Mouse (Mus musculus): ENCODE data around the gene Ralgps1. TPM values are rescaled to one million over a fixed set of nuclear protein-coding genes. Genes with fewer than 3 reads are reported as not detected.
"Not testable (repeated sequence)": the region's sequence is repeated elsewhere in the genome, so short reads cannot be mapped to it uniquely, and the experiment has no call there.

The Ralgps1 gene
- polyA plus RNA-seq, 1 experiment from 2014 or later, result 27.2 TPM

- Histone ChIP-seq H3K4me1 (peaks cover 48% of the 10 kb centered on the region), H3K27me3 (no peaks in the 10 kb centered on the region), H3K4me3 (no peak overlapping the region), H3K36me3 (ENCODE audit: poor library complexity, severe bottlenecking) (peaks cover 23% of the 10 kb centered on the region), H3K9me3 (replicated peaks) (no peaks in the 10 kb centered on the region), H3K9ac (no peak overlapping the region), H3K4me2 (no peak overlapping the region), H3K27ac (no peak overlapping the region)
- ATAC-seq, result no peak
- 82% methylated on average over 3 of the region's 3 CpGs for WGBS
Measured at GRCm38 (mm10) chr2:33343413-33343812, 27.9 kb downstream of the Ralgps1 start.

- Histone ChIP-seq H3K27me3 (no peaks in the 10 kb centered on the region), H3K27ac (no peak overlapping the region), H3K36me3 (ENCODE audit: poor library complexity, severe bottlenecking) (peaks cover 33% of the 10 kb centered on the region), H3K9me3 (replicated peaks) (no peaks in the 10 kb centered on the region), H3K4me3 (no peak overlapping the region), H3K9ac (no peak overlapping the region), H3K4me1 (peaks cover 42% of the 10 kb centered on the region), H3K4me2 (no peak overlapping the region)
- WGBS, result 80% methylated on average over 4 of the region's 4 CpGs
- ATAC-seq, result no peak
Measured at GRCm38 (mm10) chr2:33342148-33342547, 29.1 kb downstream of the Ralgps1 start.

GRCm38 (mm10) chr2:33335789-33336188 lies 35.5 kb downstream of the Ralgps1 start:
- Histone ChIP-seq H3K27me3 (no peaks in the 10 kb centered on the region), H3K4me3 (no peak overlapping the region), H3K4me2 (no peak overlapping the region), H3K4me1 (no peaks in the 10 kb centered on the region), H3K9ac (no peak overlapping the region), H3K36me3 (ENCODE audit: poor library complexity, severe bottlenecking) (peaks cover 65% of the 10 kb centered on the region), H3K27ac (no peak overlapping the region), H3K9me3 (replicated peaks) (0 out of 2 replicates have a peak, but pooled peaks cover 5% of the 10 kb centered on the region)
- ATAC-seq, result no peak

- Histone ChIP-seq H3K27ac (no peak overlapping the region), H3K4me2 (no peak overlapping the region), H3K27me3 (no peaks in the 10 kb centered on the region), H3K36me3 (ENCODE audit: poor library complexity, severe bottlenecking) (peaks cover 8% of the 10 kb centered on the region), H3K4me1 (no peaks in the 10 kb centered on the region), H3K9ac (no peak overlapping the region), H3K4me3 (no peak overlapping the region), H3K9me3 (replicated peaks) (no peaks in the 10 kb centered on the region)
- ATAC-seq, result no peak
- WGBS, result 86% methylated on average over 3 of the region's 3 CpGs
Measured at GRCm38 (mm10) chr2:33329622-33330021, 41.7 kb downstream of the Ralgps1 start.

- no peak for ATAC-seq
- WGBS, result 84% methylated on average over 1 of the region's 1 CpGs
Measured at GRCm38 (mm10) chr2:33328941-33329340, 42.3 kb downstream of the Ralgps1 start.

GRCm38 (mm10) chr2:33325359-33325758 lies 45.9 kb downstream of the Ralgps1 start:
- H3K27me3 ChIP-seq, result no peaks in the 10 kb centered on the region
- WGBS, result 75% methylated on average over 3 of the region's 3 CpGs
- no peak for ATAC-seq

More at GRCm38 (mm10) chr2:33328941-33329340, 42.3 kb downstream of the Ralgps1 start:
- no peak overlapping the region for H3K4me3 ChIP-seq
- peaks cover 8% of the 10 kb centered on the region for H3K36me3 ChIP-seq (ENCODE audit: poor library complexity, severe bottlenecking)
- no peaks in the 10 kb centered on the region for H3K9me3 ChIP-seq (replicated peaks)
- H3K27me3 ChIP-seq, result no peaks in the 10 kb centered on the region
- no peak overlapping the region for H3K9ac ChIP-seq
- no peak overlapping the region for H3K27ac ChIP-seq
- H3K4me1 ChIP-seq, result no peaks in the 10 kb centered on the region
- H3K4me2 ChIP-seq, result no peak overlapping the region

GRCm38 (mm10) chr2:33323799-33324595 lies 47.3 kb downstream of the Ralgps1 start:
- Histone ChIP-seq H3K4me3 (no peak overlapping the region), H3K27ac (no peak overlapping the region), H3K27me3 (no peaks in the 10 kb centered on the region), H3K9ac (no peak overlapping the region), H3K4me1 (no peaks in the 10 kb centered on the region), H3K4me2 (no peak overlapping the region), H3K9me3 (replicated peaks) (no peaks in the 10 kb centered on the region), H3K36me3 (ENCODE audit: poor library complexity, severe bottlenecking) (peaks cover 37% of the 10 kb centered on the region)
- no peak for ATAC-seq
- 89% methylated on average over 8 of the region's 8 CpGs for WGBS

More at GRCm38 (mm10) chr2:33325359-33325758, 45.9 kb downstream of the Ralgps1 start:
- H3K4me1 ChIP-seq, result no peaks in the 10 kb centered on the region
- H3K4me2 ChIP-seq, result no peak overlapping the region
- no peak overlapping the region for H3K27ac ChIP-seq
- no peak overlapping the region for H3K9ac ChIP-seq
- H3K9me3 ChIP-seq (replicated peaks), result no peaks in the 10 kb centered on the region
- no peak overlapping the region for H3K4me3 ChIP-seq
- H3K36me3 ChIP-seq (ENCODE audit: poor library complexity, severe bottlenecking), result peaks cover 32% of the 10 kb centered on the region

GRCm38 (mm10) chr2:33323043-33323625 lies 48.2 kb downstream of the Ralgps1 start:
- 89% methylated on average over 9 of the region's 9 CpGs for WGBS
- not testable (repeated sequence) for ATAC-seq

GRCm38 (mm10) chr2:33321641-33322040 lies 49.6 kb downstream of the Ralgps1 start:
- Histone ChIP-seq H3K27me3 (no peaks in the 10 kb centered on the region), H3K9ac (no peak overlapping the region), H3K9me3 (replicated peaks) (no peaks in the 10 kb centered on the region), H3K27ac (no peak overlapping the region), H3K4me2 (no peak overlapping the region), H3K4me1 (peaks cover 7% of the 10 kb centered on the region), H3K36me3 (ENCODE audit: poor library complexity, severe bottlenecking) (peaks cover 37% of the 10 kb centered on the region), H3K4me3 (no peak overlapping the region)
- ATAC-seq, result no peak
- 66% methylated on average over 2 of the region's 2 CpGs for WGBS

More at GRCm38 (mm10) chr2:33323043-33323625, 48.2 kb downstream of the Ralgps1 start:
- H3K4me3 ChIP-seq; H3K27me3 ChIP-seq; H3K4me2 ChIP-seq; H3K4me1 ChIP-seq; H3K9me3 ChIP-seq (replicated peaks); H3K9ac ChIP-seq; H3K27ac ChIP-seq: not testable (repeated sequence)
- H3K36me3 ChIP-seq (ENCODE audit: poor library complexity, severe bottlenecking), result peaks cover 37% of the 10 kb centered on the region

- no peak for ATAC-seq
- Histone ChIP-seq H3K9ac (no peak overlapping the region), H3K4me1 (peaks cover 13% of the 10 kb centered on the region), H3K36me3 (ENCODE audit: poor library complexity, severe bottlenecking) (peaks cover 37% of the 10 kb centered on the region), H3K4me2 (no peak overlapping the region), H3K4me3 (no peak overlapping the region), H3K27ac (no peak overlapping the region), H3K9me3 (replicated peaks) (no peaks in the 10 kb centered on the region), H3K27me3 (no peaks in the 10 kb centered on the region)
- 93% methylated on average over 2 of the region's 2 CpGs for WGBS
Measured at GRCm38 (mm10) chr2:33321031-33321430, 50.3 kb downstream of the Ralgps1 start.

- Histone ChIP-seq H3K27ac (no peak overlapping the region), H3K9me3 (replicated peaks) (no peaks in the 10 kb centered on the region), H3K27me3 (no peaks in the 10 kb centered on the region), H3K4me1 (peaks cover 18% of the 10 kb centered on the region), H3K36me3 (ENCODE audit: poor library complexity, severe bottlenecking) (peaks cover 37% of the 10 kb centered on the region), H3K9ac (no peak overlapping the region), H3K4me3 (no peak overlapping the region), H3K4me2 (no peak overlapping the region)
- ATAC-seq, result no peak
- WGBS, result 63% methylated on average over 3 of the region's 3 CpGs
Measured at GRCm38 (mm10) chr2:33320568-33320967, 50.7 kb downstream of the Ralgps1 start.

GRCm38 (mm10) chr2:33319934-33320333 lies 51.4 kb downstream of the Ralgps1 start:
- Histone ChIP-seq H3K4me2 (no peak overlapping the region), H3K27ac (no peak overlapping the region), H3K36me3 (ENCODE audit: poor library complexity, severe bottlenecking) (peaks cover 37% of the 10 kb centered on the region), H3K4me1 (peaks cover 23% of the 10 kb centered on the region), H3K9ac (0 out of 2 replicates have a peak overlapping the region, but pooled peaks have one; percentile 4), H3K4me3 (no peak overlapping the region), H3K27me3 (no peaks in the 10 kb centered on the region), H3K9me3 (replicated peaks) (no peaks in the 10 kb centered on the region)
- no peak for ATAC-seq
- 92% methylated on average over 1 of the region's 1 CpGs for WGBS

All from forebrain, embryonic 13.5 days (tissue).